Mouse (Mus musculus) embryo, embryonic 10 days (tissue): ENCODE measurements at regions not wholly inside any gene's neighbourhood (a gene's known extent, or its start where the extent isn't known, plus 50 kb on each side); places are given as distances from the start of the nearest gene placed in this dataset.

Experiments
- DNase-seq: peaks from one replicate; pipeline ENCODE4 v3.0.0-alpha.2; 2015; ENCODE audit warnings: low spot score

GRCm38 (mm10) chr17:4804013-4804412 is 190.1 kb upstream of the Arid1b start:
- DNase-seq = no peak

GRCm38 (mm10) chr17:4806051-4806450 is 188.1 kb upstream of the Arid1b start:
- no peak for DNase-seq

- DNase-seq = no peak
These were observed 185.2 kb upstream of the Arid1b start for GRCm38 (mm10) chr17:4808926-4809325.

GRCm38 (mm10) chr17:4813232-4813631 is 180.9 kb upstream of the Arid1b start:
- no peak for DNase-seq

- DNase-seq = no peak
These were observed 180.5 kb upstream of the Arid1b start for GRCm38 (mm10) chr17:4813666-4814065.

- peak; percentile 29 for DNase-seq
These were observed 168.8 kb upstream of the Arid1b start for GRCm38 (mm10) chr17:4825221-4825895.

GRCm38 (mm10) chr17:4834065-4834464 is 160.1 kb upstream of the Arid1b start:
- no peak for DNase-seq

- DNase-seq = no peak
These were observed 159.6 kb upstream of the Arid1b start for GRCm38 (mm10) chr17:4834571-4834970.

- no peak for DNase-seq
These were observed 158.9 kb upstream of the Arid1b start for GRCm38 (mm10) chr17:4835065-4835705.

GRCm38 (mm10) chr17:4840123-4840522 is 154.0 kb upstream of the Arid1b start:
- no peak for DNase-seq

GRCm38 (mm10) chr17:4858304-4858703 is 135.8 kb upstream of the Arid1b start:
- no peak for DNase-seq

GRCm38 (mm10) chr17:4864901-4865300 is 129.2 kb upstream of the Arid1b start:
- no peak for DNase-seq

- DNase-seq = no peak
These were observed 128.5 kb upstream of the Arid1b start for GRCm38 (mm10) chr17:4865621-4866020.

GRCm38 (mm10) chr17:4866026-4866896 is 127.9 kb upstream of the Arid1b start:
- no peak for DNase-seq

GRCm38 (mm10) chr17:4867083-4867482 is 127.0 kb upstream of the Arid1b start:
- DNase-seq = no peak

GRCm38 (mm10) chr17:4867754-4868445 is 126.2 kb upstream of the Arid1b start:
- no peak for DNase-seq

- no peak for DNase-seq
These were observed 125.7 kb upstream of the Arid1b start for GRCm38 (mm10) chr17:4868446-4868825.

GRCm38 (mm10) chr17:4868861-4869260 is 125.3 kb upstream of the Arid1b start:
- DNase-seq = no peak

- no peak for DNase-seq
These were observed 122.9 kb upstream of the Arid1b start for GRCm38 (mm10) chr17:4871267-4871666.

GRCm38 (mm10) chr17:4874459-4874858 is 119.7 kb upstream of the Arid1b start:
- DNase-seq = no peak

- DNase-seq = no peak
These were observed 118.8 kb upstream of the Arid1b start for GRCm38 (mm10) chr17:4875086-4876046.
